In genomic region chr5:121276808-121277207, GRCm38 (mm10) we compare ENCODE assay signal across 19 mouse cellular contexts.
"Had no signal": no experiment of that assay in that cellular context is flagged by ENCODE, and none has a peak within 500 bp of the region (broad histone marks: within the 10 kb centered on the region; RNA-seq: fewer than 3 reads in every experiment).

No protein-coding gene starts in this region.

- H3K4me3 ChIP-seq: liver, embryonic 13.5 days; liver, embryonic 15.5 days; lung, embryonic 15.5 days; midbrain, embryonic 12.5 days; neural tube, embryonic 12.5 days had no signal

- H3K4me1 ChIP-seq: liver, embryonic 13.5 days; liver, embryonic 15.5 days; lung, embryonic 15.5 days; midbrain, embryonic 12.5 days; neural tube, embryonic 12.5 days had no signal

- ATAC-seq: liver, postnatal 0 days; lung, postnatal 0 days had no signal

- H3K27me3 ChIP-seq: liver, embryonic 13.5 days; liver, embryonic 15.5 days; lung, embryonic 15.5 days; midbrain, embryonic 12.5 days; neural tube, embryonic 12.5 days had no signal

- H3K9ac ChIP-seq: liver, embryonic 13.5 days; liver, embryonic 15.5 days; liver, postnatal 0 days; lung, embryonic 15.5 days; midbrain, embryonic 12.5 days; neural tube, embryonic 12.5 days had no signal

- H3K9me3 ChIP-seq: liver, embryonic 13.5 days; liver, embryonic 15.5 days; lung, embryonic 15.5 days; midbrain, embryonic 12.5 days; neural tube, embryonic 12.5 days had no signal

- H3K4me2 ChIP-seq: liver, embryonic 13.5 days; liver, embryonic 15.5 days; lung, embryonic 15.5 days; midbrain, embryonic 12.5 days; neural tube, embryonic 12.5 days had no signal

- H3K27ac ChIP-seq: liver, embryonic 13.5 days; liver, embryonic 15.5 days; lung, embryonic 15.5 days; macrophage; midbrain, embryonic 12.5 days; neural tube, embryonic 12.5 days had no signal

- DNase-seq: liver; liver, embryonic 13.5 days; liver, postnatal 0 days; lung, adult 2 months; lung, postnatal 14 days; lung, postnatal 36 days; midbrain, embryonic 14.5 days; right cerebral cortex, adult 18-20 months; right cerebral cortex, postnatal 25 days; right cerebral cortex, postnatal 4 days; spleen, adult 18-20 months; thymus, adult 2 months; thymus, postnatal 36 days had no signal
